Mouse (Mus musculus) heart, adult 18-20 months (tissue): ENCODE data around the gene Gm20696. TPM values are rescaled to one million over a fixed set of nuclear protein-coding genes. Genes with fewer than 3 reads are reported as not detected.

Experiments
- DNase-seq, 2 experiments: peaks; one replicate each; pipeline ENCODE4 v3.0.0; 2021 to 2022; ENCODE audit warnings: mixed read lengths in 1 of 2
- total RNA-seq, 2 experiments: library from RNA; stranded (reverse); gene quantifications; 2 replicates each; pipeline ENCODE4 v1.2.3; 2021

Gene Gm20696
- total RNA-seq, 2 experiments from 2014 or later: 0.94 to 2.2 TPM

DNA sequence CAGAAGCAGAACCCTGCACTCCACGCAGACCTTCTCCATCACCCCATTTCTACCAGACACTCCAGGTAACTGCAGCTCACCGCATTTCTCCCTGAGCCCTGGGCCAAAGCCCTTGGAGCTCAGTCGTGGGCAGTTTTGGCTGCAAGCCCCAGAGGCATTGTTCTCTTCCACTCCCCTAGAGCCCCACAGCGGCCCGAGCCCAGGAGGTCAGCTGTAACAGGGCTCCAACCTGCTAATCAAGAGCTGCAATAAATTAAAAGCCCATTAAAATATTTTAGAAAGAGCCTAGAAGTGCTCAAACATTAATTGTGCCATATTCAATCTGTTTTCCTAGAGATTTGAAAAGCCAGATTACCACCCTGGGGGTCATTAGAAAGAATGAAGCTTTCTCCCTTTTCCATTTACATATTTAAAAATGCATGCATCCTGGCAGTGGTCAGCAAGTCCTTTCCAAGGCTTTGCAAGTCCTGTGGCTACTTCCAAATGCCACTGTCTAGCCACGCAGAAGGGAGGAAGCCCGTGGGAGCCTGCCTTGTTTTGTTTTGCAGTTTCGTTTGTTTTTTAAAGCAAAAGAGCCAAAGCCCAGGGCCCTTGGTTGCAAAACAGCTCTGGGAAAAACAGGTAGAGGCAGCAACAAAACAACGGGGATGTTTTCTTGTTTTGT is 227.3 kb downstream of the Gm20696 start:
- DNase-seq: peak; percentile 44 to 62

DNA sequence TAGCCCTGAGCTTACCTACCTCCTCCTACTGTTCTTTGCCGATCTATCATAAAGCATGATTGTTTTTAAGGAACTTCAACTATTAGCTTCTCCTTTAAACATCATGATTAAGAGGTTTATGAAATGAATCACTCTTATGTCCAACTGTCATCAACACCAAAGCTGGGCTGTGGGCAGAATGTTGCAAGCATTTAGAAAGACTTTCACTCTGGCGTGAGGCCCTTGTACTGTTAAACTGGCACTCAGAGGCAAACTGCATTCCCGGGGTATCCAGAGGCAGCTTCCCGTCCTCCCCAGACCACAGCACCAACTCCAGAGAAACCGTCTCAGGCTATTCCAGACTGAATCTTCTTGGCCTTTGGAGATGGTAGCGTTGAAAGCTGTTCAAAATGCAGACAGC is 230.2 kb downstream of the Gm20696 start:
- peak in 1 of 2 experiments; percentile 47 for DNase-seq

DNA sequence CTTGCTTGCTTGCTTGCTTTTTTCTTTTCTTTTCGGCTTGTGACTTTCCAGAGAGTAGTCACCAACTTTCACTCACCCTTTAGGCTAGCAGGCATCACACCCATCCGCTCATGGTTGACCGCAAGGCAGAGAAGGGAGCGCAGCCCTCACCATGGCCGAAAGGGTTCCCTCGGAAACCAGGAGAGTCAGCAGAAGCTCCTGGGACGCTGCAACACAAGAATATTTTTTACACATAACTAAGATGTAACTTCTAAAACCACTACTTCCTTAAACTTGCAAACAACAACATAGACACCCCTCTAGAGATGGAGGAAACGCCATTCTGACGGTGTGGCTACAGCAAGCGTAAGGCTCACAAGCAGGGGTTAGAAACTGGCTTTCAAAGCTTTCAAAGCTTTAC is 231.5 kb downstream of the Gm20696 start:
- DNase-seq: peak in 1 of 2 experiments; percentile 68

DNA sequence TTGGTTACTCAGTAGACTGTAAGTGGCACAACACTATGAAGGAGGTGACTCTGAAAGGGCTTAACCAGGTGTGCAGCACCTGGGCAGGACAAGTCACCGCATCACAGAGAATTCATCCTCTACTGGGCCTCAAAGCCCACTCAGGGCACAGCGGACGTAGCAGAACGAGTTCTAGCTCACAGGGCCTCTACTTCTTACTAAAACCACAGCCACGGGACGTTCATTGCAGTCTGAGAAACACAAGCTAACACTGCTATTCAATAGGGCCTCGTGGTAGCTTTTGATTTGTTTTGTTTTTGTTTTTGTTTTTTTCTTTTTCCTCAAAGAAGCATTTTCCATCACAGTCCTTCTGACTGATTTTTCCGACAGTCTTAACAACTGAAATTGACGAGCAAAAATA is 233.6 kb downstream of the Gm20696 start:
- no peak for DNase-seq

DNA sequence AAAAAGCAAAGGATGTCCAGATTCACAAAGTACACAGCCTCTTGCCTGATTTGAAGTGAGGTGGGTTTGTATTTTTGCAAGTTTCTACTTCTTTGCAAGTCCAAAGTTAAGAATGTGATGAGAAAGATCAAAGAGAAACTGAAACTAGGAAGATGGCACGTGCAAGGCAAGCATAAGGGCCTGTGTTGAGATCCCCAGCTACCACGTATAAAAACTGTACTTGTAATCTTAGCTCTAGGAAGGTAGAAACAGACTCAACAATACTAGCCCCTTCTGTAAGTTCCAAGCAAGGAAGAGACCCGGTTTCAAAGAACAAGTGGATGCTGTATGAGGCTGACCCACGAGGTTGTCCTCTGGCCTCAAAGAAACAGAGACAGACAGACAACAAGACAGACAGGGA is 234.7 kb downstream of the Gm20696 start:
- DNase-seq: no peak

DNA sequence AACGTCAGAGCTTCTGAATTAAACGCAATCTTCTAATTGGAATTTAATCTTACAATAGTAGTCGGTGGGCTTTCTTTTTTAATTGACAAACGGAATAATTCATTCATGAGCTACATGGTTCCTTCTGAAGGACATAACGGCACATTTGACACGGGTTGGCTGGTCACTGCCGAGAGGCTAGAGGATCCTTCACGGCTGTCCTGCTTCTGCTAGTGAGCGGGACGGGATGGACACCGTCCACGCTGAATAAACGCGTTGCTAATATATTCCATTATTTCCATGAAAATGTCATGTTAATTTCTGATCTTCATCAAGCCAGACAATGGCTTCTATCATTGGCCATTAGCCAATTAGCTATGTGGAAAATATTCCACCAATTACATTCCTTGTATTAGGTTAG is 236.0 kb downstream of the Gm20696 start:
- no peak for DNase-seq

DNA sequence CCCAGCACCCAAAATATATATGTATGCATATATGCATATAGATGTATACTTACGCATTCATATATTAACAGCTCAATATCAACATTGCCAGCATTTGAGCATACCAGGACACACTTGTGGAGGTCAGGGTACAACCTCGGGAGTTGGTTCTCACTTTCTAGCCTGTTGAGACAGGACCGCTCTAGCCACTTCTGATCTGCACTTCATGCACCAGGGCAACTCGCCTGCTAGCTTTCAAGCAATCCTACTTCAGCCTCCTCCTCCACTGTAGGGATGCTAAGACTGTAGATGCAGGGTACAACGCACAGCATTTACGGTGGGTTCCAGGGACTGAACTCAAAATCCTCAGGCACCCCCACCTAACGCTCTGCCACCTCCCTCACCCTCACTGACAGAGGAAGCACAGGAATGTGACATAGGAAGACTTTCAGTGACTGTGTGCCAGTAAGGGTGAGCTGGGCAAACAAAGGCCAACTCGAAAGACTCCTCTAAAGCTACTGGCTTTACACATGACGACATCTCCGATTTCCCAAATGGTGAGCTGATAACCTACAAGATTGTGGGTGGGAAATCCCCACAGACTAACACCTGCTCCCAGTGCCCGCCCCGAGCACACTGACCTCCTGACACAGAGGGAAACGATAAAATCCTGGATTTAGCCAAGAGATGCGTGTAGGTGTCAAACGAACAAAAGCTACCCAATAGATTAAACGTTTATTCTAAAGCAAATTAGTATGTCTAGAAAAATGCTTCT is 237.0 kb downstream of the Gm20696 start:
- DNase-seq: no peak

DNA sequence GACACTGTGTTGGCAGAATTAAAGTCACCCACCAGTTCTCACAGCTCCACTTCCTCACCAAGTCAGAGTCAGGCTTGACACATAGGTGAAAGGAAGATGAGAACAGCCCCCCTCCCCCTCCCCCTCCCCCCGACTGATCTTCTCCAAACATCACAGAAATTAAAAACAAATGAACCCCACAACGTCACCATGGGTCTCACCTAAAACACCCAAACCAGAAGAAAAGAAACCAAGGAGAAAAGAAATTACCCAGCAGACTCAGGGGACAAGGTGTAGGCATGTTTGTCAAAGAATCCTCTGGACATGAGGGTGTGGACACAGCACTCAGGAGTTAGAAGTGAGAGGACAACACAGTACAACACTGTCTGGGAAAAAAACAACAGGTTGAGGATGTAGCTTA is 237.6 kb downstream of the Gm20696 start:
- DNase-seq: no peak

DNA sequence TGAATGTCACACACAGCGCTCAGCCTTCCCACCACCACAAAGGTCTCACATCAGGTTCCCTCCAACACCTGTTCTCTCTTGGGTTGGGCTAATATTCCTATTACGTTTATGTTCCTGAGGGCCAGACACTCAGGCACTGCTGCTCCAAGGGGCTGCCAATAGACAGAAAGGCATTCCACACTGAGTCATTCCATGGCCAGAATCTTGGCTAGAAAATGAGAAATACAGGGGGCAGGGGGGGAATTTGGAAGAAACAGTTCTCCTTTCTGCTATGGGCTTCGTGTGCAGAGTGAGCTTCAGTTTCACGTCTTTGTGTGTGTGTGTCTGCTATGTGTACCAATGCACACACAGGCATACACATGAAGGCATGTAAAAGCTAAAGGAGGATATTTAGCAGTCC is 239.3 kb downstream of the Gm20696 start:
- no peak for DNase-seq

DNA sequence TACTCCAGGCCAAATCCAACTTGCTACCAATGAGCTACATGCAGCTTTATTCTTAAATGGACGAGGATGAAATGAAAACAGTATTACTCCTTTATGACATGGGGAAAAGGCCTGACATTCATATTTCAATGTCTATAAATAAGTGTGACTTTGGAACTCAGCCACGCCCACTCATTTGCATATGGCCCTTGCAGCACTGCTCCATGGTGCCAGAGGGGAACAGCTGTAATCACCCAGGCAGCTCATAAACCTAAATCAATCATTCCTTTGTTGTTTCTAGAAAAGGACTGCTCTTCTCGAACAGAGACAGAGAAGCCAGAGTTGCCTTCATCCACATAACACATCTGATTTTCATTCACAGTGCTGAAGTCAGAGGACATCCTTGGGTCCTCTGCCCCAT is 241.6 kb downstream of the Gm20696 start:
- DNase-seq: no peak

DNA sequence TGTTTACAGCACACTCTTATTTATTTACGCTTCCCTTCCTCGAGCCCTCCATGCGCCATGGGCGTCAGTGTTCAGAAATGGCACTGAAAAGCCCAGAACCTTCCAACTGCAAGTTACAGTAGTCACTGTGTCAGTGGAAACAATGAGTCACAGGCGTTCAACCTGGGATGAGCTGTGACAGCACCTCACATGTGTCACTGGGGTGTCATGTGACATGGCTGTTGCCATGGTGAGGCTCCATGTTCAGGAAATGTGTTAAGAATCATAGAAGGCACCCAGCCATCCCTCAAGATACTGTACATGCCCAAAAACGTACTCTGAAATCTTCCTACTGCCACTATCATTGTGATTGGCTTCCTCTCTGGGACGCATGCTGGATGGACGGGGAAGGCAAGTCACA is 245.9 kb downstream of the Gm20696 start:
- DNase-seq: no peak

DNA sequence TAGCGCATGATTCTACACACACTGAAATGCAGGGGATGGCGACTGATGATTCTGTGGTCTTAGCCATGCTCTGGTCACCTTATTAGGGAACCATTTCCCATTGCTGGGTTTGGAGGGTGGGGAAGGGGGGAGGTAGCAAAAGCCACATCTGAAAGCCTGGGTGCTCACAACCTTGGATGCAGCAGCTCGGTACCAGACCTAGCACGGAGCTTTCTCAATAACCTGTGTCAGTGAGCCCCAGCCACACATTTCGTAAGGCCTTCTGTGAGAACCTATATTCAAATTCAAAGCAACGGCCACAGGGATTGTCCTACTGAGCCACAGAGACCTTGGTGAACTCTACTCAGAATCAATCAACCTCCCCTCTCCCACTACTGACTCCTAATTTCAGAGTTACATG is 254.0 kb downstream of the Gm20696 start:
- no peak for DNase-seq

DNA sequence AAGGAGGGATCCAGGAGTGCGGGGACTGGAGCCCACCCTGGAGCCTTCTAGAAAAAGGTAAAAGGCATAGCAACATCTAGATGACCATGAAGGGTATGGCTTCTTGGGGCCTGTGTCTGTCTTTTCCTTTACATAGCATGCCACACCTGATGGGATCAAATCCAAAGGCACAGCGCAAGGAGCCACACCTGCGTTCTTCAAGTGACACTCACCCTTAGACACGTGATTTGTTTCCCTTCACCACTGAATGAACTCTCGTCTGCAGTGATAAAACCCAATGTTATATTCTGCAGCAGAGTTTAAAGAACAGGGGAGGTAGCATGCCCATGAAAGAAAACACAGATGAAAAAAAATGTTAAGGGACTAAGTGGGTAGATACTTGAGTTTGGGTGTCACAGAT is 257.0 kb downstream of the Gm20696 start:
- DNase-seq: no peak

DNA sequence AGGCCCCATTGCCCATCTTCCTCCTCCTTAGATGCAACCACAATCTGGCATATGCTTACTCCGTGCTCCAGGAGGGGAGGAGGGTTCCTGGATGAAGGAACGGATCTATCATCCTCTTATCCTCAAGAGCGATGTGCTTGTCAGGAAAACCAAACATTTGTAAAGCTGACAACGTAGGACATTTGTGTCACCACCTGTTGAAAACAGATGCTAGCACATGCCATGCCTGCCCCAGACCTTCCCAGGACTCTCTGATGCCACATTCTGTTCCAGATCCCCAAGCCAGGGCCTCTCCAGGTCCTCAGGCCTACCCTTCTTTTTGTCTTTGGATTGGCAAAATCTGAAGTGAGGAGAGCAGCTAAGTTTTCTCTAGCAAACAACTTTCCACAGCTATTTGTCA is 257.7 kb downstream of the Gm20696 start:
- no peak for DNase-seq

DNA sequence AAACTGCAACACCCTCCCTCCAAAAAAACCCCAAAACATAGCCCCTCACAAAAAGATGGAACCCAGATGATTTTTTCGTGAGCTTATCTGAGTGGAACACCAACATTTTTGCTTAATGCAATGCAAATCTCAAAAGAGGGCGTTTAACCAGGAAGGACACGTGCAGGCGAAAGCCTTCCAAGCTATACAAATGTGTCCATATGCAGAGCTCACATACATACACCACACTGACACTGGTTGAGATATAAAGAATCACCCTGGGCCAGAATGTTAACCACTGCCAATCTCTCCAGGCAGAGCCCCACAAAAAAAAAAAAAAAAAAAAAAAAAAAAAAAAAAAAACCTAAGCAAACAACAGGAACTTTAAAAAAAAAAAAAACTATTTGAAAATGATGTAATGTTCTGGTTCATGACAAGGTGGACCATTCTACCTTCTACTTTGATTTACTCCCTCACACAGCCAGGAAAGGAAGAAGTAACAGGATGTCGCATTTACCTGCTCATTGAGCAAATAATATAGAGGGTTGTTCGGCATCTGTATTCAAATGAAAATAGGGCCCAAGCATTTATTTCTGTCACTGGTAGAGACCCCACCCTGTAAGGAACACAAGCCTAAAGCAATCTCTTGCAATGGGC is 262.7 kb downstream of the Gm20696 start:
- no peak for DNase-seq

DNA sequence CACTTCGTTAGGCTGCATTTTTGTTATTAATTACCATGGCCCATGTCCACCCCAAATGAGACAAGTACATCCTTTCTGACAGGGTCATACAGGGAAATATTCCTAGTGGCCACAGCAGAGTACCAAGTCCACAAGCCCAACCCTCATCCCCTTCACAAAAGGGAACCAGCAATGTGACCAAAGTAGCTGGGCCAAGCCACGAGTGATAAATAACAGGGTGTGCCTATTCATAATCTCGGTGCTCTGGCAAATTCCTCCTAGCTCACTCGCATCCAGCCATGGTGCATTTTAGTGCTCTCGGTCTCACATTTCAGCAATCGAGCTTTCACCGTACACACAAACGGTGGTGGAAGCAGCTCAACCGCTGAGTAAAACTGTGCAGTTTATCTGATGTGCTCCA is 263.7 kb downstream of the Gm20696 start:
- DNase-seq: no peak

DNA sequence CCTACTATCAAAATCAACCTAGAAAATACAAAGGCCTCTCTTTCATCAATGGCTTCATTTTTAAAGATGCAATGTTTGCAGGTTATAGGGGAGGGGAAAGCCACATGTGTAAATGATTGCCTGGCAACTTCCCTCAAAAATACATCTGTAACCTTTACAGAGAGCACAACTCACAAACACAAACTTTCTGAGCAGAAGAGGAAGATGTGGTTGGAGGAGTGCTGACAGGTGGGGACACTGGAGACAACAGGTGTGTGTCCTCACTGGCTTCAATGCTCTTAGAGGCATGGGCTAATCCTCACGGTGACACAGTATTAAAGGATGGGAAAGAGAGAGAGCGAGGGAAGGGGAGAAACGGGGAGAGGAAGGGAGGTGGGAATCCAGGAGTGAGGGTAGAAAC is 264.2 kb downstream of the Gm20696 start:
- DNase-seq: no peak

DNA sequence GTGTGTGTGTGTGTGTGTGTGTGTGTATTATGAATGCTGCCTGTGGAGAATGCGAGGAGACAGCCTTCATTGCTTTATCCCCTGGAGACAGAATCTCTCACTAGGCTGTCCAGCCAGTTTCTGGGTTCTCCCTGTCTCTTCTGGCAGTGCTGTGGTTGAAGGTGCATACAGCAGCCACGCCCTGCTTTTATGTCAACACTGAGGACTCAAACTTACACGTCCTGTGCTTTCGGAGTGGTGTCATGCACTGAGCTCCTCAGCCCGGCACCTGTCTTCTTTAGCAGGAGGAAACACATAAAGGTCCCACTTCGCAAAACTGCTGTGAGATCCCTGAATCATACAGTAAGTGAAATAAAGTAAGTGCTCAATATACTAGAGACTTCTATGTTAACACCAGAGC is 264.8 kb downstream of the Gm20696 start:
- DNase-seq: no peak

DNA sequence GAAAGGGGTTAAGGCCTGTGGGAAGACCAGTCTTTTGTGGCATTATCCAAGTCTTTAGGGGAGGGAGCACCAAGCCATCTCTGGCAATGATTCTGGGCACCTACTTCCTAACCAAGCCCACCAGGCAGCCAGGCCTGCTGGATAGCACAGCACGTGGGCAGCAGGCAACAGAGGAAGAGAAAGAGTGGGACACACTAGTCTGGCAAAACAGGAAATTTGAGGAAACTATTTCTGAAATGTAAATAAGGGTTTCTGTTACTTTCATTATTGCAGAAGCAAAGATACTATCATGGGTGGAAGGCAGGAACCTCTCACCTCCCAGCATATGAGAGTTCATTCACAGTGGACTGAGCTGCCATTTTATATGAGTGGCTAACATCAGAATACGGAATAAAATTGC is 265.4 kb downstream of the Gm20696 start:
- no peak for DNase-seq

DNA sequence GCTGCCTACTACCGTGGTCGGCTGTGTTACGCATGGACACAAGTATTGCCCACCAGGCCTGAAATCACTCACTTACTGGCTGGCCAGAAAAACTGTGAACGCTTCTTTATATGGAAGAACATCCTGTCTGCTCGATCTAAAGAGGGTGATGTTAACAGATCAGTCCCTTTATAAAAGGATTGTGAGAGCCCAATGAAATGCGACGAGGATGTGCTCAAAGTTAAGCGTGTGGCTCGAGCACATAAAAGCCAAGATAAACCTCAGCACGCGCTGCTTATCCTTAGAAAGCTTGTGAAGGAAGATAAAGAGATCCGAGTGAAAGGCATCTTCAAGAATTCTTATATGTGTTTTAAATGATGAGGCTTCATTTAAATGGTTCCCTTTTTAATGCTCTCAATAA is 270.9 kb downstream of the Gm20696 start:
- DNase-seq: no peak

DNA sequence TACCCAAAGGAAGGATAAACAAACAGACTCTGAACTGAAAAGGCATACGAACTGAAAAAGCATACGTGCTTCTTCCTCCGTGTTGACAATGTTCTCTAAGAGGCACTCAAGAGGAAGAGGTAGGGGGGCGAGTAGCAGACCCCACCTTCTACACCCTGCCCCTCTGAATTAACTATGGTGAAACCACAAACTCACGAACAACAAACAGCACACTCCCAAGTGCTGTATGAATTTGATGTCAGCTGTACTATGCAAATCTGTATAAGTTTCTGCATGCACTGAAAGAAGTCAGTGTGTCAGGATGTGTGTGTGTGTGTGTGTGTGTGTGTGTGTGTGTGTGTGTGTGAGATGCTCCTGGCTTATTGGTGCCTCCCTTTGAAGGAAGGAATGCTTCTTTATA is 271.8 kb downstream of the Gm20696 start:
- no peak for DNase-seq

DNA sequence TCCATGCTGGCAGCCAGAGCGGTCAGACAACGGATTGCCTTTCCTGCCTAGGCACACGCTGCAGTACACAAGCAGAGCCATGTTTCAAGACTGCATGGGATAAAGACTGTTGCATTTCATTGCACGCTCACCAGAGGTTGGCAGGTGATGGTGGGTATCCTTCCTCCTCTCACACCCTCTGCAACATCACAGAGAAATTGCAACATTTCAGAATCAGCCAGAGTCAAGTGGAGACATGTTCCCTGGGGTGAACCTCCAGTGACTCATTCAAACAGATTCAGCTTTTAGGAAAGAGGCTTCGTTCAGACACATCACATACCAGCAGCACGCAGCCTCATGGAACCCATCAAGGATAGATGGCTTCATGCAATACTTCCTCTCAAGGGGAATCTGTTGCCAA is 274.1 kb downstream of the Gm20696 start:
- no peak for DNase-seq
